Mouse (Mus musculus) brain, adult 2 months (tissue): ENCODE results near the gene Ctc1.
A peak's percentile ranks its signal among the peaks of the same experiment; 100 is the strongest.
"Not testable (repeated sequence)": the region's sequence is repeated elsewhere in the genome, so short reads cannot be mapped to it uniquely, and the experiment has no call there.

Experiments
- DNase-seq: peaks from one replicate; pipeline ENCODE4 v3.0.0; 2011; ENCODE audit warnings: low read depth, low spot score

The Ctc1 gene

GRCm38 (mm10) chr11:69006575-69006974, 9.1 kb upstream of the Ctc1 start:
- not testable (repeated sequence) for DNase-seq

- peak; percentile 94 for DNase-seq
These were observed 7.3 kb upstream of the Ctc1 start, which contains the start of gene Pfas for GRCm38 (mm10) chr11:69008182-69009121. Pfas (minus strand) TSS chr11:69008460.

- DNase-seq, result no peak
These were observed 6.2 kb upstream of the Ctc1 start for GRCm38 (mm10) chr11:69009508-69009907.

GRCm38 (mm10) chr11:69010400-69011323, 5.0 kb upstream of the Ctc1 start:
- DNase-seq, result no peak

GRCm38 (mm10) chr11:69011445-69011844, 4.3 kb upstream of the Ctc1 start:
- not testable (repeated sequence) for DNase-seq

GRCm38 (mm10) chr11:69012071-69012601, 3.6 kb upstream of the Ctc1 start:
- DNase-seq, result peak; percentile 98

- no peak for DNase-seq
These were observed 1.0 kb downstream of the Ctc1 start for GRCm38 (mm10) chr11:69016755-69017154.

- DNase-seq, result no peak
These were observed 5.0 kb downstream of the Ctc1 start for GRCm38 (mm10) chr11:69020691-69021090.

GRCm38 (mm10) chr11:69026562-69026961, 10.9 kb downstream of the Ctc1 start:
- no peak for DNase-seq

GRCm38 (mm10) chr11:69028805-69029204, 13.1 kb downstream of the Ctc1 start:
- peak; percentile 39 for DNase-seq

- no peak for DNase-seq
These were observed 17.8 kb downstream of the Ctc1 start for GRCm38 (mm10) chr11:69033552-69033951.

- DNase-seq, result no peak
These were observed 18.9 kb downstream of the Ctc1 start for GRCm38 (mm10) chr11:69034585-69034984.

GRCm38 (mm10) chr11:69035411-69035810, 19.7 kb downstream of the Ctc1 start:
- DNase-seq, result no peak

- peak; percentile 97 for DNase-seq
These were observed 20.1 kb downstream of the Ctc1 start for GRCm38 (mm10) chr11:69035849-69036248.

- peak; percentile 93 for DNase-seq
These were observed 20.9 kb downstream of the Ctc1 start for GRCm38 (mm10) chr11:69036486-69037230.

GRCm38 (mm10) chr11:69037231-69038061, 21.7 kb downstream of the Ctc1 start:
- peak; percentile 90 for DNase-seq

GRCm38 (mm10) chr11:69038173-69038572, 22.5 kb downstream of the Ctc1 start:
- no peak for DNase-seq

- DNase-seq, result peak; percentile 91
These were observed 30.1 kb downstream of the Ctc1 start, which contains the start of gene Aurkb for GRCm38 (mm10) chr11:69045531-69046394. Aurkb (plus strand) TSS chr11:69045647.

- no peak for DNase-seq
These were observed 30.7 kb downstream of the Ctc1 start for GRCm38 (mm10) chr11:69046395-69046774.
